Comparison of ENCODE assay signal across 23 mouse cellular contexts in the genomic region with DNA sequence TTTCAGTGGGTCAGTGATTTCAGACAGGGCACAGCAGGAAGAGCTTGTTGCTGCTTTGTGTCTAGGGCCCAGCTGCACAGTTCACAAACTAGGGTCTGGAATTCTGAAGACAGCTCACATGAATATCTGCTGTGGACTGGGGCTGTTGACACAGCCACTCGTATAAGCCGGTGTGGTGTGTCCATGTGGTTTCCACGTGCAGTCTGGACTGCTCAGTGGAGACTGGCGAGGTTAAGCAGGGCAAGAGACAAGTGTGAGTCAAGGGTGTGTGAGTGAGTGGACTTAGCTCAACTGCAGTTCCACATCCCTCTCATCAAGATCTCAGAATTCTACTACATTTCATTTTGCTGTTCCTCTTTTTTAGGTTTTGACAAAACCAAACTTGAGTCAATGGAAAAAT. TPM values are rescaled to one million over a fixed set of nuclear protein-coding genes. Genes with fewer than 3 reads are reported as not detected.
DNase-seq lines count a peak whose midpoint lies in the region; ATAC-seq and TF ChIP-seq lines count a peak whose summit lies in the region.
"Had no signal": no experiment of that assay in that cellular context is flagged by ENCODE, and none has a peak within 500 bp of the region (broad histone marks: within the 10 kb centered on the region; RNA-seq: fewer than 3 reads in every experiment).

No protein-coding gene starts in this region.

- H3K4me3 ChIP-seq in stomach, postnatal 0 days (ENCODE audit: low read depth, low read length), result no peak overlapping the region
- H3K4me3 ChIP-seq: embryonic facial prominence, embryonic 15.5 days; erythroblast, embryonic 14.5 days; forebrain, embryonic 15.5 days; heart, embryonic 10.5 days; hindbrain, embryonic 13.5 days had no signal

- no peak for TF ChIP-seq CTCF in stomach, postnatal 0 days (IDR thresholded peaks at IDR 0.05; ENCODE audit: low read depth)

- peak; percentile 13 for DNase-seq in lung, postnatal 36 days
- DNase-seq in lung, postnatal 10 days, result no peak
- peak; percentile 37 for DNase-seq in 416B (ENCODE audit: low read depth)
- peak; percentile 5 for DNase-seq in Muller cell, postnatal 12 days (ENCODE audit: inconsistent ontology term)
- no peak for DNase-seq in stomach, postnatal 0 days (ENCODE audit: low spot score)
- DNase-seq in heart, postnatal 36 days, result no peak
- DNase-seq in layer of hippocampus, adult 9-11 months, result no peak
- DNase-seq: adrenal gland, adult 8-10 months; adrenal gland, postnatal 36 days; cerebellum, adult 11 months; cerebellum, adult 8-10 months; cerebellum, postnatal 14 days; embryo, embryonic 11 days; gastrocnemius, postnatal 36 days; heart, adult 11 months; heart, postnatal 10 days had no signal

- no peak overlapping the region for H3K9ac ChIP-seq in stomach, postnatal 0 days (ENCODE audit: low read length)
- H3K9ac ChIP-seq: embryonic facial prominence, embryonic 15.5 days; forebrain, embryonic 15.5 days; hindbrain, embryonic 13.5 days had no signal

- H3K9me3 ChIP-seq in stomach, postnatal 0 days (ENCODE audit: control insufficient read depth, low read length), result no peaks in the 10 kb centered on the region
- H3K9me3 ChIP-seq: embryonic facial prominence, embryonic 15.5 days; forebrain, embryonic 15.5 days; heart, embryonic 10.5 days; hindbrain, embryonic 13.5 days had no signal

- H3K4me1 ChIP-seq in stomach, postnatal 0 days (replicated peaks; ENCODE audit: control insufficient read depth, insufficient read depth), result no peaks in the 10 kb centered on the region
- H3K4me1 ChIP-seq: embryonic facial prominence, embryonic 15.5 days; forebrain, embryonic 15.5 days; heart, embryonic 10.5 days; hindbrain, embryonic 13.5 days had no signal

- H3K36me3 ChIP-seq in stomach, postnatal 0 days (ENCODE audit: control insufficient read depth, insufficient read depth, low read length), result peaks cover 11% of the 10 kb centered on the region

- intact Hi-C loops in heart, postnatal 36 days (cut with DNase I), result no loop called here

- no peaks in the 10 kb centered on the region for H3K27me3 ChIP-seq in stomach, postnatal 0 days (ENCODE audit: control insufficient read depth, insufficient read depth, low read length)
- H3K27me3 ChIP-seq: embryonic facial prominence, embryonic 15.5 days; forebrain, embryonic 15.5 days; hindbrain, embryonic 13.5 days had no signal

- peak; percentile 71; the same call in 1 of the 2 replicates for ATAC-seq in stomach, postnatal 0 days (ENCODE audit: low FRiP score, low TSS enrichment)
- ATAC-seq: forebrain, embryonic 15.5 days had no signal

- no peak for TF ChIP-seq EP300 in stomach, postnatal 0 days (optimal IDR thresholded peaks at IDR 0.05)

- H3K4me2 ChIP-seq in stomach, postnatal 0 days (replicated peaks; ENCODE audit: low read depth), result no peak overlapping the region
- H3K4me2 ChIP-seq: embryonic facial prominence, embryonic 15.5 days; forebrain, embryonic 15.5 days; hindbrain, embryonic 13.5 days had no signal

- no peak overlapping the region for H3K27ac ChIP-seq in stomach, postnatal 0 days (replicated peaks)
- H3K27ac ChIP-seq: embryonic facial prominence, embryonic 15.5 days; forebrain, embryonic 15.5 days; heart, embryonic 10.5 days; hindbrain, embryonic 13.5 days had no signal

- 78% methylated on average over 4 of the region's 4 CpGs for WGBS in stomach, postnatal 0 days

RNA-seq across cellular contexts. Expression of gene Hykk, which starts 25.0 kb away (rescaled TPM):
- 1.3 and 1.4 TPM in 2 replicates for polyA plus RNA-seq in stomach, postnatal 0 days (2015; fragmentation: Nextera tagmentation; extraction: Ambion mirVana)
- under 1 TPM; 0.94 to 0.98 TPM for total RNA-seq in heart, postnatal 36 days (2021)
- total RNA-seq: common myeloid progenitor, adult 5-6 weeks had no signal

RNA-seq across cellular contexts. Expression of gene Ireb2, which starts 28.5 kb away (rescaled TPM):
- 9.6 and 9.7 TPM in 2 replicates for polyA plus RNA-seq in stomach, postnatal 0 days (2015; fragmentation: Nextera tagmentation; extraction: Ambion mirVana)
- 10 to 100 TPM; 30.1 to 30.5 TPM for total RNA-seq in heart, postnatal 36 days (2021)

RNA-seq across cellular contexts. Expression of gene Psma4, which starts 58.5 kb away (rescaled TPM):
- 196 and 201 TPM in 2 replicates for polyA plus RNA-seq in stomach, postnatal 0 days (2015; fragmentation: Nextera tagmentation; extraction: Ambion mirVana)
- total RNA-seq in heart, postnatal 36 days (2021), result 100 to 1,000 TPM; 135 to 138 TPM

RNA-seq across cellular contexts. Expression of gene AY074887, which starts 58.7 kb away (rescaled TPM):
- polyA plus RNA-seq in stomach, postnatal 0 days (2015; fragmentation: Nextera tagmentation; extraction: Ambion mirVana), result 0.25 and 0.44 TPM in 2 replicates
- total RNA-seq in heart, postnatal 36 days (2021), result not detected
- total RNA-seq: adrenal gland, adult 8-10 months; adrenal gland, postnatal 36 days; gastrocnemius, adult 8-10 months; gastrocnemius, postnatal 36 days; heart, postnatal 10 days had no signal
- polyA plus RNA-seq: erythroblast, embryonic 14.5 days had no signal

Comparison
In these comparisons a context has a peak if more than half of its experiments do, and no peak if none do; other contexts are left out.
1. DNase-seq: peak in lung, postnatal 36 days (single experiment), 416B (single experiment) and Muller cell, postnatal 12 days (single experiment); none in lung, postnatal 10 days (single experiment), stomach, postnatal 0 days (single experiment), heart, postnatal 36 days (0 of 2) and layer of hippocampus, adult 9-11 months (single experiment).